ENCODE assay signal across 8 mouse cellular contexts in genomic region chr12:70112090-70112383, GRCm38 (mm10). TPM values are rescaled to one million over a fixed set of nuclear protein-coding genes. Genes with fewer than 3 reads are reported as not detected.
DNase-seq lines count a peak whose midpoint lies in the region; ATAC-seq lines count a peak whose summit lies in the region.

No protein-coding gene starts in this region.

- no peak for DNase-seq in kidney, postnatal 25 days
- DNase-seq in midbrain, embryonic 14.5 days, result no peak
- DNase-seq in B cell, adult 2 months, result no peak
- no peak for DNase-seq in thymus, postnatal 10 days (ENCODE audit: low spot score in 2 of 2)

- peak overlapping the region; percentile 86 for H3K4me3 ChIP-seq in kidney, embryonic 15.5 days (replicated peaks)
- H3K4me3 ChIP-seq in brown adipose tissue, adult 24 weeks (ENCODE audit: insufficient read depth, low read depth, low read length), result peak overlapping the region; percentile 96
- H3K4me3 ChIP-seq in hindbrain, embryonic 13.5 days, result peak overlapping the region; percentile 82
- H3K4me3 ChIP-seq in midbrain, embryonic 14.5 days (replicated peaks; ENCODE audit: low read depth, low read length), result peak overlapping the region; percentile 78

- no peaks in the 10 kb centered on the region for H3K9me3 ChIP-seq in kidney, embryonic 15.5 days (replicated peaks)
- H3K9me3 ChIP-seq in hindbrain, embryonic 13.5 days, result no peaks in the 10 kb centered on the region
- H3K9me3 ChIP-seq in midbrain, embryonic 14.5 days (ENCODE audit: control insufficient read depth, low read length), result no peaks in the 10 kb centered on the region

- no peak for ATAC-seq in kidney, embryonic 15.5 days (replicated peaks; ENCODE audit: low FRiP score)
- ATAC-seq in hindbrain, embryonic 13.5 days (ENCODE audit: low FRiP score), result peak; percentile 50
- ATAC-seq in midbrain, embryonic 14.5 days (ENCODE audit: low FRiP score, low TSS enrichment), result no peak
- ATAC-seq in monocyte, adult 5-6 weeks (replicated peaks; ENCODE audit: insufficient number of reproducible peaks, low FRiP score, low TSS enrichment, poor library complexity, severe bottlenecking), result no peak

- H3K4me2 ChIP-seq in kidney, embryonic 15.5 days, result peak overlapping the region; percentile 94
- H3K4me2 ChIP-seq in hindbrain, embryonic 13.5 days, result peak overlapping the region; percentile 73
- H3K4me2 ChIP-seq in midbrain, embryonic 14.5 days (ENCODE audit: low read length), result peak overlapping the region; percentile 93

- 0 out of 2 replicates have a peak, but pooled peaks cover 3% of the 10 kb centered on the region for H3K27me3 ChIP-seq in kidney, embryonic 15.5 days
- 0 out of 2 replicates have a peak, but pooled peaks cover 9% of the 10 kb centered on the region for H3K27me3 ChIP-seq in hindbrain, embryonic 13.5 days
- H3K27me3 ChIP-seq in midbrain, embryonic 14.5 days (ENCODE audit: control insufficient read depth, insufficient read depth, low read length), result 0 out of 2 replicates have a peak, but pooled peaks cover 3% of the 10 kb centered on the region

- whole genome bisulfite sequencing in kidney, embryonic 15.5 days, result 4% methylated on average over 16 of the region's 16 CpGs
- WGBS in hindbrain, embryonic 13.5 days, result 5% methylated on average over 14 of the region's 16 CpGs
- 5% methylated on average over 16 of the region's 16 CpGs for WGBS in midbrain, embryonic 14.5 days

- H3K4me1 ChIP-seq in kidney, embryonic 15.5 days, result peaks cover 44% of the 10 kb centered on the region
- peaks cover 8% of the 10 kb centered on the region for H3K4me1 ChIP-seq in brown adipose tissue, adult 24 weeks (ENCODE audit: control insufficient read depth, insufficient read depth, insufficient read length, low read length)
- H3K4me1 ChIP-seq in hindbrain, embryonic 13.5 days (replicated peaks), result peaks cover 45% of the 10 kb centered on the region
- peaks cover 33% of the 10 kb centered on the region for H3K4me1 ChIP-seq in midbrain, embryonic 14.5 days (ENCODE audit: control insufficient read depth, insufficient read depth, low read length)

- H3K27ac ChIP-seq in kidney, embryonic 15.5 days, result peak overlapping the region; percentile 91
- H3K27ac ChIP-seq in brown adipose tissue, adult 24 weeks (replicated peaks; ENCODE audit: low read depth, low read length), result no peak overlapping the region
- peak overlapping the region; percentile 94 for H3K27ac ChIP-seq in hindbrain, embryonic 13.5 days
- peak overlapping the region; percentile 91 for H3K27ac ChIP-seq in midbrain, embryonic 14.5 days (replicated peaks; ENCODE audit: low read depth, low read length)

- peak overlapping the region; percentile 73 for H3K9ac ChIP-seq in kidney, embryonic 15.5 days
- H3K9ac ChIP-seq in hindbrain, embryonic 13.5 days, result peak overlapping the region; percentile 94
- peak overlapping the region; percentile 97 for H3K9ac ChIP-seq in midbrain, embryonic 14.5 days (replicated peaks; ENCODE audit: low read length)

- no peaks in the 10 kb centered on the region for H3K36me3 ChIP-seq in kidney, embryonic 15.5 days
- no peaks in the 10 kb centered on the region for H3K36me3 ChIP-seq in hindbrain, embryonic 13.5 days
- H3K36me3 ChIP-seq in midbrain, embryonic 14.5 days (ENCODE audit: control insufficient read depth, insufficient read depth, low read length), result no peaks in the 10 kb centered on the region

RNA-seq across cellular contexts. Expression of gene Nin, which starts 1.5 kb away (rescaled TPM):
- 13.5 and 13.9 TPM in 2 replicates for polyA plus RNA-seq in kidney, embryonic 15.5 days (2015; fragmentation: Nextera tagmentation; extraction: Ambion mirVana)
- polyA plus RNA-seq in brown adipose tissue, adult 24 weeks (2012; ENCODE audit: insufficient read depth, insufficient read length, missing spikeins), result 3.2 and 5.2 TPM in 2 replicates
- polyA plus RNA-seq in hindbrain, embryonic 13.5 days (2015; fragmentation: Nextera tagmentation; extraction: Ambion mirVana), result 13.3 and 13.4 TPM in 2 replicates
- polyA plus RNA-seq in midbrain, embryonic 14.5 days (2014; fragmentation: Nextera tagmentation; extraction: Ambion mirVana), result 15.3 and 17.1 TPM in 2 replicates
- 134 to 153 TPM (median 142 TPM) in 3 replicates for total RNA-seq in monocyte, adult 5-6 weeks (2017)

RNA-seq across cellular contexts. Expression of gene Abhd12b, which starts 41.9 kb away (rescaled TPM):
- polyA plus RNA-seq in kidney, embryonic 15.5 days (2015; fragmentation: Nextera tagmentation; extraction: Ambion mirVana), result not detected in 2 replicates
- polyA plus RNA-seq in brown adipose tissue, adult 24 weeks (2012; ENCODE audit: insufficient read depth, insufficient read length, missing spikeins), result not detected in 2 replicates
- 0.12 TPM in 1 of 2 replicates, not detected in the other for polyA plus RNA-seq in hindbrain, embryonic 13.5 days (2015; fragmentation: Nextera tagmentation; extraction: Ambion mirVana)
- 0.39 and 0.47 TPM in 2 replicates for polyA plus RNA-seq in midbrain, embryonic 14.5 days (2014; fragmentation: Nextera tagmentation; extraction: Ambion mirVana)
- total RNA-seq in monocyte, adult 5-6 weeks (2017), result not detected in 3 replicates
